Mouse (Mus musculus) kidney, embryonic 14.5 days (tissue): ENCODE measurements around the gene Tmem87b. TPM values are rescaled to one million over a fixed set of nuclear protein-coding genes. Genes with fewer than 3 reads are reported as not detected.

Source experiments
- ATAC-seq: fragments of 200-750 bp; cut with Nextera tagmentation; 2 replicates; pipeline ENCODE4 v1.8.0; 2017; ENCODE audit warnings: moderate number of reproducible peaks, mild to moderate bottlenecking, moderate TSS enrichment, moderate library complexity; ENCODE audit not compliant: low FRiP score, low TSS enrichment
- H3K27ac ChIP-seq: fragments of 300-500 bp; sonication (generic); 2 replicates; pipeline ENCODE4 v1.5.1; 2014; ENCODE audit warnings: low read depth, mild to moderate bottlenecking, low read length, moderate library complexity, mixed read lengths
- H3K27me3 ChIP-seq: fragments of 300-500 bp; sonication (generic); 2 replicates; pipeline ENCODE4 v1.6.1; 2014; ENCODE audit warnings: mild to moderate bottlenecking, low read length; ENCODE audit not compliant: control insufficient read depth, insufficient read depth
- H3K36me3 ChIP-seq: fragments of 300-500 bp; sonication (generic); 2 replicates; pipeline ENCODE4 v1.6.1; 2014; ENCODE audit warnings: low read length, mixed read lengths; ENCODE audit not compliant: control insufficient read depth, insufficient read depth
- H3K4me1 ChIP-seq: fragments of 300-500 bp; sonication (generic); 2 replicates; pipeline ENCODE4 v1.6.1; 2014; ENCODE audit warnings: low read length, mixed read lengths; ENCODE audit not compliant: control insufficient read depth, insufficient read depth
- H3K4me2 ChIP-seq: fragments of 300-500 bp; sonication (generic); replicated peaks from 2 replicates; pipeline ENCODE4 v1.6.1; 2014; ENCODE audit warnings: low read depth, mild to moderate bottlenecking, low read length
- H3K4me3 ChIP-seq: fragments of 300-500 bp; sonication (generic); 2 replicates; pipeline ENCODE4 v1.5.1; 2014; ENCODE audit warnings: mild to moderate bottlenecking, low read length
- H3K9ac ChIP-seq: fragments of 300-500 bp; sonication (generic); 2 replicates; pipeline ENCODE4 v1.6.1; 2014; ENCODE audit warnings: low read depth, mild to moderate bottlenecking, low read length, moderate library complexity
- H3K9me3 ChIP-seq: fragments of 300-500 bp; sonication (generic); 2 replicates; pipeline ENCODE4 v1.6.1; 2016; ENCODE audit warnings: low read length; ENCODE audit not compliant: control insufficient read depth
- WGBS: fragments of 180-500 bp; shearing (Covaris S2); extraction: QIAGEN DNeasy Blood & Tissue Kit; methylation state at CpG from one replicate; pipeline ENCODE4 v1.1.7; 2014; 5-methylcytosine and 5-hydroxymethylcytosine counted together
- polyA plus RNA-seq: library from polyadenylated mRNA; unstranded; fragments of >200 nt; fragmentation: Nextera tagmentation; extraction: Ambion mirVana; gene quantifications from 2 replicates; pipeline ENCODE4 v1.2.1, GENCODE M21; 2014

Tmem87b gene
- polyA plus RNA-seq, 1 experiment from 2014 or later, result 31.8 TPM

GRCm38 (mm10) chr2:128862636-128863035, 44.7 kb downstream of the Tmem87b start, which contains the start of gene Fbln7:
TSS of gene Fbln7 (plus strand) at chr2:128862981.
- no peaks in the 10 kb centered on the region for H3K36me3 ChIP-seq
- 87% methylated on average over 9 of the region's 9 CpGs for WGBS
- peak within 1 kb of the TSS; percentile 54 for H3K9ac ChIP-seq
- peak within 1 kb of the TSS; percentile 52 for H3K4me3 ChIP-seq
- no peaks in the 10 kb centered on the region for H3K9me3 ChIP-seq
- H3K27ac ChIP-seq, result no peak within 1 kb of the TSS
- ATAC-seq, result no peak
- H3K4me1 ChIP-seq, result 0 out of 2 replicates have a peak, but pooled peaks cover 5% of the 10 kb centered on the region
- no peaks in the 10 kb centered on the region for H3K27me3 ChIP-seq
- H3K4me2 ChIP-seq, result peak within 1 kb of the TSS; percentile 91

GRCm38 (mm10) chr2:128863777-128864331, 45.9 kb downstream of the Tmem87b start:
- Histone ChIP-seq H3K9me3 (no peaks in the 10 kb centered on the region), H3K4me3 (peak overlapping the region; percentile 52), H3K36me3 (no peaks in the 10 kb centered on the region), H3K4me2 (peak overlapping the region; percentile 91), H3K4me1 (0 out of 2 replicates have a peak, but pooled peaks cover 5% of the 10 kb centered on the region), H3K9ac (peak overlapping the region; percentile 54), H3K27ac (no peak overlapping the region), H3K27me3 (no peaks in the 10 kb centered on the region)
- peak; percentile 93 for ATAC-seq
- WGBS, result under 1% methylated on average over 37 of the region's 38 CpGs

GRCm38 (mm10) chr2:128865061-128865460, 47.1 kb downstream of the Tmem87b start:
- Histone ChIP-seq H3K4me1 (0 out of 2 replicates have a peak, but pooled peaks cover 5% of the 10 kb centered on the region), H3K27me3 (no peaks in the 10 kb centered on the region), H3K4me2 (no peak overlapping the region), H3K36me3 (no peaks in the 10 kb centered on the region), H3K9ac (no peak overlapping the region), H3K4me3 (no peak overlapping the region), H3K9me3 (no peaks in the 10 kb centered on the region), H3K27ac (no peak overlapping the region)
- ATAC-seq, result no peak
- 24% methylated on average over 3 of the region's 3 CpGs for WGBS

GRCm38 (mm10) chr2:128871656-128872055, 53.7 kb downstream of the Tmem87b start:
- Histone ChIP-seq H3K27me3 (no peaks in the 10 kb centered on the region), H3K36me3 (no peaks in the 10 kb centered on the region), H3K4me3 (no peak overlapping the region), H3K9ac (no peak overlapping the region), H3K4me1 (no peaks in the 10 kb centered on the region), H3K4me2 (no peak overlapping the region), H3K9me3 (no peaks in the 10 kb centered on the region), H3K27ac (no peak overlapping the region)
- 70% methylated on average over 8 of the region's 8 CpGs for WGBS
- no peak for ATAC-seq

GRCm38 (mm10) chr2:128872256-128872655, 54.3 kb downstream of the Tmem87b start:
- 93% methylated on average over 9 of the region's 9 CpGs for WGBS
- Histone ChIP-seq H3K4me1 (no peaks in the 10 kb centered on the region), H3K36me3 (no peaks in the 10 kb centered on the region), H3K27ac (no peak overlapping the region), H3K9me3 (no peaks in the 10 kb centered on the region), H3K9ac (no peak overlapping the region), H3K4me3 (no peak overlapping the region), H3K4me2 (no peak overlapping the region), H3K27me3 (no peaks in the 10 kb centered on the region)
- ATAC-seq, result no peak

- 86% methylated on average over 8 of the region's 8 CpGs for WGBS
- no peak overlapping the region for H3K27ac ChIP-seq
- H3K9ac ChIP-seq, result no peak overlapping the region
- no peak overlapping the region for H3K4me2 ChIP-seq
- H3K9me3 ChIP-seq, result no peaks in the 10 kb centered on the region
- H3K36me3 ChIP-seq, result no peaks in the 10 kb centered on the region
- no peak for ATAC-seq
- H3K4me1 ChIP-seq, result no peaks in the 10 kb centered on the region
- H3K4me3 ChIP-seq, result no peak overlapping the region
- no peaks in the 10 kb centered on the region for H3K27me3 ChIP-seq
Measured at GRCm38 (mm10) chr2:128875526-128875925, 57.6 kb downstream of the Tmem87b start.

GRCm38 (mm10) chr2:128881236-128881635, 63.3 kb downstream of the Tmem87b start:
- no peak overlapping the region for H3K9ac ChIP-seq
- H3K9me3 ChIP-seq, result no peaks in the 10 kb centered on the region
- ATAC-seq, result no peak
- H3K4me1 ChIP-seq, result no peaks in the 10 kb centered on the region
- no peak overlapping the region for H3K4me3 ChIP-seq
- no peak overlapping the region for H3K27ac ChIP-seq
- no peaks in the 10 kb centered on the region for H3K36me3 ChIP-seq
- no peak overlapping the region for H3K4me2 ChIP-seq
- H3K27me3 ChIP-seq, result no peaks in the 10 kb centered on the region
- 78% methylated on average over 4 of the region's 4 CpGs for WGBS

GRCm38 (mm10) chr2:128885225-128885811, 67.4 kb downstream of the Tmem87b start:
- H3K36me3 ChIP-seq, result no peaks in the 10 kb centered on the region
- H3K27ac ChIP-seq, result no peak overlapping the region
- no peak overlapping the region for H3K4me2 ChIP-seq
- no peaks in the 10 kb centered on the region for H3K27me3 ChIP-seq
- H3K9ac ChIP-seq, result no peak overlapping the region
- no peaks in the 10 kb centered on the region for H3K9me3 ChIP-seq
- 82% methylated on average over 8 of the region's 8 CpGs for WGBS
- H3K4me1 ChIP-seq, result 0 out of 2 replicates have a peak, but pooled peaks cover 2% of the 10 kb centered on the region
- no peak for ATAC-seq
- H3K4me3 ChIP-seq, result no peak overlapping the region

- Histone ChIP-seq H3K27me3 (no peaks in the 10 kb centered on the region; the same call in 1 of the 2 replicates), H3K4me3 (no peak overlapping the region), H3K9me3 (no peaks in the 10 kb centered on the region), H3K4me1 (peaks cover 6% of the 10 kb centered on the region; the same call in 1 of the 2 replicates), H3K4me2 (no peak overlapping the region), H3K9ac (no peak overlapping the region), H3K27ac (peak overlapping the region; percentile 82), H3K36me3 (no peaks in the 10 kb centered on the region)
- ATAC-seq, result peak; percentile 69
- 34% methylated on average over 6 of the region's 6 CpGs for WGBS
Measured at GRCm38 (mm10) chr2:128887866-128888550, 70.1 kb downstream of the Tmem87b start.
